Mouse (Mus musculus) embryo, embryonic 9.5 days (tissue): ENCODE measurements around the gene Rhob.

Experiments used
- DNase-seq: peaks from one replicate; pipeline ENCODE4 v3.0.0-alpha.2; 2017; ENCODE audit errors: extremely low spot score

The Rhob gene

DNA sequence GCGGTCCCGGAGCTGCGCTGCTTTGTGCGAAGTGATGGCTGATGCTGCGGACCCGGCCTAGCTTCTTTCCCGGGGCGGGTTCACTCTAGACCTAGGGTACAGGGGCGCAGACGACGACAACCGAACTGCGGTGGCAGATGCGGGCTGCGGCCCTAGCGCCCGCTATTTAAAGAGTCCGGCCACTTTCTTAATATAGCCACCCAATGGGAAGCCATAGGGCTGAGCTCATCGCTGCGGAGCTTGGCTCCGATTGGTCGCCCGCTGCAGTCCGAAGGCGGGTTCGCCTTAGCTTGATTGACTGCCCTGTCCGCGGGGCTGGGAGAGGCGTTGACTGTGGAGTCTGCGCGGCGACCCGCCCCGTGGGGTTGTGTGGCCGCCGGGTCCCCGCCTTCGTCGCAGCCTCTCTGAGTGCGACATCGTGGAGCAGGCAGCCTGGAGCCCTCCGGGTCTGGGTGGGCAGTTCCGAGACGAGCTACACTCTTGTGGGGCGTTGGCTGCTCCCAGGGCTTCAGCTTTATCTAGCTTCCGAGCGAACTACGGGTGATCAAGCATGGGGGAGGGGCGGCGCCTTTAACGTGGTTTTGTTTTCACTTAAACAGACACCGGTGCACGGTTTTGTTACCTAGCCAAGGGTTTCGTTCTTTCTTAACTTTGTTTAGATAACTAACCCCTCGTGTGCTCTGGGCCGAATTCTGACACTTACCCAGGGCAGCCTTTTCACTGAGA is at the start of gene Rhob:
Rhob (minus strand) TSS at position 139 of the 726 bp plus-strand sequence.
- peak; percentile 92 for DNase-seq

GRCm38 (mm10) chr12:8547357-8547756 is 47.5 kb upstream of the Rhob start:
- peak; percentile 83 for DNase-seq

GRCm38 (mm10) chr12:8546801-8547200 is 47.0 kb upstream of the Rhob start:
- DNase-seq, result no peak

DNA sequence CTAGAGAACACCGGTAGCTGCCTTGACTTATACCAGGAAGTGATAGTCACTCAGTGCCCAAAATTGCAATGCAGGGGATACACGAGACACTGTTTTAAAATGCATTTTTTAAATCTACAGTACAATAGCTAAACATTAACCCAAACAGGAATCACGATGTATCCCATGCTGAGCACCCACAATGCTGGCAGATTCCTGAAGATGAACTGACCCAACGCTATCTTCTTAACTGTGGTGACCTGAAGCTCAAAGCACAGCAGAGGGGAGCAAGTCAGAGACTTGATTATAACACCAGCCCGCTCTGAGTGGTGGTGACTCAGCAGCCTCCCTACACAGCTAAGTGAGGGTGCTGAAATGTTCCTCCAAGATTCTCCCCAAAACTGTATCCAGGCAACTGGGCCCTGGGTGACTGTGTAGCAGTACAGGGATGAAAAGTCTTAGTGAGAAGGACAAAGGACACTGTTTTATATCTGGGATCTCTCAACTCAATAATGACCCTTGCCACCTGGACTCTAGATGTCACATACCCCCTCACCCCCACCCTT is 45.3 kb upstream of the Rhob start:
- DNase-seq, result no peak

GRCm38 (mm10) chr12:8542371-8542770 is 42.6 kb upstream of the Rhob start:
- no peak for DNase-seq

GRCm38 (mm10) chr12:8539471-8539870 is 39.7 kb upstream of the Rhob start:
- DNase-seq, result no peak

GRCm38 (mm10) chr12:8537291-8537690 is 37.5 kb upstream of the Rhob start:
- no peak for DNase-seq

DNA sequence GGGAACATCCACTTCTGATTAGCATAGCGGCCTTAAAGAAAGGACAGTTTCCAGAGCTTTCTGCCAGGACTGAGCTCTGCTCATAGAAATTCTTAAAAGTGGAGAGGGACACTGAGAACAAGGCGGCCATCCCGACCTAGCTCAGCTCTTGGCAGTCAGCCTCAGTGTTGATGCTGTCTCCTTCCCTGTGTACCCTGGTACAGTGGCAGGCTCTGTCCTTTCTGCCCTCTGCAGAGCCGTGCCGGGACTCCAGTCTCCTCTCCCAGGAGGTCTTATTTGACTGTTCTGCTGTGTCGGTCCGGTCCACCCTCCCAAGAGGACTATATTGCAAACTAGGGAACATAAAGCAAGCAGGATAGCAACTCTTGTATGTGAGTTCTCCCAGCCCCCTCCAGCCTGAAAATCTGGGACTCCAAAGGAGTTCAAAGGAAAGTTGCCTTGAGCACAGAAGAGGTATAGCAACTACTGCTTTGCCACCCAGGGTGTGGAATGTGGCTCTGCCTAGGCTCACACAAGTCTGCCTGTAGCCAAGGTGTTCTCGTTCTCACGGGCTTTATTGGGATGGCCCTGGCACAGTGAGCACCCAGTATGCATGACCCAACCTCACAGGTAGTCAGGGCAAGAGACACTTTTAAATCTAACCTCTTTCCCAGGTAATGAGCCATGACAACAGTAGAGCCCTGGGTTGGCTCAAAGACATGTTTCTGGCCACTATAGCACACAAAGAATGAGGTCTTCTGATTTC is 36.6 kb upstream of the Rhob start:
- no peak for DNase-seq

DNA sequence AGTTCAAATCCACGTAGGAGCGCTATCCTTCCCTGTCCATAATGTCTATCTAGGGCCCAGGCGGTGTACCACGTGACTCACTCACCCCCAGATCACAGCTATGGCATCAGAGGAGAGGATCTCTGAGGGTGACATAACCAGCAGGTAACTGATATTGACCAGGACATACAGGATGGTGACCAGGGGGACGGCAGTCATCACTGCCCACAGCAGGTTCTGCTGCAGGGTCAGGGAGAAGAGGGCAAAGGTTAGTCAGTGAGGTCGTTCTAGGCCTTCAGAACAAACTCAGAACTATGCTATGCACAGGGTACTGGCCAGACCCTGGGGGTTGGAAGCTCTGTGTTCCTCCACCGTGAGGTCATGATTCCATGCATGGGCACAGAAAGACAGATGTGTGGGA is 35.8 kb upstream of the Rhob start:
- DNase-seq, result no peak

DNA sequence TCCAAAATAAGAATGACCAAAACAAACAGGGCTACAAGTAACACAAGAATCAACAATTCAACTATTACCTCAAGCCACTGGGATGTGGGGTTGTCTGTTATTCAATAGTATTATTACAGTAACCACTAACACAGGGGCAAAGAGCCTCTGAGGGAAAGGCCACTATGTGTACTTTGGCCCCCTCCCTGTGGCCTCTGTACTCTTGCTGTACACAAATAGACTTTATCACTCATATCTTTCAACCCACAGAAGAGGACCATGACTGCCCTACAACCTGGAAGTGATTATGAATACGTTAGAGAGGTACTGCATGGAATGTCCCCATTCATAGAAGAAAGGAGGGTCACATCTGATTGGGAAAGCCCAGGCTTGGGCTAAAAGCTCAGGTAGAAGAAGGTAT is 35.1 kb upstream of the Rhob start:
- DNase-seq, result no peak

DNA sequence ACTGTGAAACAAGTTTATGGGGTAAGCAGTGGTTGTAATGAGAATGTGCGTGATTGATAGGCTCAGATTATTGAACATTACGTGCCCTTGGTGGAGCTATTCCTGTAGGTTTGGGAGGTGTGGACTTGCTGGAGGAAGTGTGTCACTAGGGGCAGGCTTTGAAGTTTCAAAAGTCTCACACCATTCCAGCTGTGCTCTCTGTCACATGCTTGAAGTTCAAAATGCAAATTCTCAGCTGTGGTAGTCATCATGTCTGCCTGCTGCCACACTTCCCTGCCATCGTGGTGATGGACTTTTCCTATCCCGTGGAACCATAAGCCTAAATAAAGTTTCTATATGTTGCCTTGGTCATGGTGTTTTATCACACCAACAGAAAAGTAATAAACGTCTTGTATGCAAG is 28.0 kb upstream of the Rhob start:
- DNase-seq, result no peak

DNA sequence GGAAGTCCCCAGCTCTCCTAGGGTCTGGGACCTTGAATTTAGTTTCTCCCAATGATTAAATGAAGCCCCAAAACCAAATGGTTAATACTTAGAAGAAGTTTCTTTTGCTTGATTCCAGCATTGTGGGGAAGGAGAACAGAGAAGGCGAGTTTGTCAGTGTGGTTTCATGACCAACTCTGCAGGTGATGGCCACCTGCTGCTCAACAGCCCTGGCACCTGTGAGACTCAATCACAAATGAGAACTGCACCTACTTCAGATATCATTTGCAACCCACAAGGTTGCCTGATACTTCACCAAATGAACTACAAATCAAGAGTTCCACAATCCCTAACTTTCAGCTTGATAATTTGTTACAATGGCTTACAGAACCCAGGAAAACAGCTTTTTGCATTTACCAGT is 27.4 kb upstream of the Rhob start:
- no peak for DNase-seq

DNA sequence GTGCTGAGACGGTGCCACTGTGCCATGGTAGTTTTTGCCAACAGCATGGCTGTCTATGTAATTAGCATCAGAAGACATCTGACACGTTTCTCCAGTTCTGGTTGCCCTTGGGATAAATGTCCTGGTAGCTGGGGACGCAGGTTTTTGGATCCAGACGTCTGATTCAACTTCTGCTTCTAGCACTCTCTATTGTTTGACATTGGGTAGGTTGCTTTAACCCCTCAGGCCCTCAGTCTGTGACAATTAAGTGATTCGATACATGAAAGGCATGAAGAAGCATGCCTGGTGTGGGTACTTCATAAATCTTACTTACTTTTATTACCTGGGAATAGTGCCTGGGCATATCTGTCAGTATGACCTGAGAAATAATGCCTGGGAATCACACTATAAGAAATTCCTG is 24.3 kb upstream of the Rhob start:
- DNase-seq, result no peak

GRCm38 (mm10) chr12:8522711-8523110 is 22.9 kb upstream of the Rhob start:
- no peak for DNase-seq

DNA sequence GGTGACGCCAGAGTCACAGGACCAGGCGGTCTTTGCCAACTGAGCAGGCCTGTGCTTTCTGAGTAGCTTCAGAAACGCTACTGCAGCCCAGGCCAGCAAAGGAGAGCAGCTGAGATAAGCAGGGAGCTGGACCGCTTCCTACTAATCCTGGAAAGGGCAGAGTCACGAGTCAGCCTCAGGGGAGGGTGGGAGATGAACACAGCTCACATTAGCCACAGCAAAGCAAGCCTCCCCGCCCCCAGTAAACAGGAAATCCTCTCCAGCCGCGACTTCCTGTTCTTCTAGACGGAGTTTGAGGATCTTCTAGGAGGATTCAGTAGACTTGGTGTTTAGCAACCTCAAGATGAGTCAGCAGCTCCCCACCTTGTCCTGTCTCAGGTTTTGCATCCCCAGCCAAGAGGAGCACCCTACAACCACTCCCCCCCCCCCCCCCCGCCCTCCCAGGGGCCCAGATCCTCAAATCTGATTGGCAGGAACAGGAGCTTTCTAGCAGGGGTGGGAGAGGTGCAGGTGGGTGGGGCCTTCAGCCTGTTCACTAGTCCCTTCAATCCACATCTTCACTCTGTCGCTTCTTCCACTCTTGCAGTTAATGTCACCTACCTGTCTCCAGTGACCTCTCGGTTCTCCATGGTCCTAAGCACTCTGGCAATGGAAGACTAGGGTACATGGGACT is 21.7 kb upstream of the Rhob start:
- DNase-seq, result no peak

GRCm38 (mm10) chr12:8519431-8520160 is 19.8 kb upstream of the Rhob start:
- no peak for DNase-seq

DNA sequence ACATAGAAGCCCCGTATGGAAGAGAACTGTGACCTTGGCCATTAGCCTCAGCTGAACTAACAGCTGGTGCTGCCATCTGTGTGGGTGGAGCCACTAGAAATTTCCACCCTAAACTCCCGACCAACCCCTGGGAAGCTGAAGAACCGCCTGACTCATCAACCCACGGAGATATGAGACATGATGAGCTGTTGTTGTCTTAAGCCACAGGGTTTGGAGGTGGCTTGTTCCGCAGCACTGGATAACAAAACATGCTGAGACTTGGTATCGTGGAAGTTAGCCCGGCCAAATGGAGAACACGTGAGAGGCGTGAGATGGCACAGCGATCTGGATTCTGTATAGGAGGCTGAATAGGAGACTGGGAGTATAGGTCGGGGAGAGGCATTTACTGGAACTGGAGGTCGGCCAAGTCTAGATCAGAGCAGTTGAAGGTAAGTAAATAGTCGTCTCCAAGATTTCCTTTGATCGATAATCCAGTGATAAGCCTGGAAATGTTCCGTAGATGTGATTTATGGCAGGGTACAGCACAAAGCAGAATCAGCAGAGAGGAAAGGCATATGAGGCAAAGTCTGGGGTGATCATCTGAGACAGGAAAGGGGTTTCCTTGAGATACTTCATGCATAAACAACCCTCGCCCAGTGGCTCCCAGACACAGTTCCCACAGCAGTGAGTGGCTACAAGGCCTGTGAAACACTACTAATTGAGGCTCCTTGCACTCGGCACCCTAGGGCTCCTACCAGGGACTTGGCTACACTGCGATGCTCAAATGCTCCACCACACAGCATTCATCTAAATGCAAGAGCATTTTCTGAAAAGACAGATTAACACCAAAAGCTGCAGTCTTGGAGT is 11.5 kb upstream of the Rhob start:
- DNase-seq, result no peak

DNA sequence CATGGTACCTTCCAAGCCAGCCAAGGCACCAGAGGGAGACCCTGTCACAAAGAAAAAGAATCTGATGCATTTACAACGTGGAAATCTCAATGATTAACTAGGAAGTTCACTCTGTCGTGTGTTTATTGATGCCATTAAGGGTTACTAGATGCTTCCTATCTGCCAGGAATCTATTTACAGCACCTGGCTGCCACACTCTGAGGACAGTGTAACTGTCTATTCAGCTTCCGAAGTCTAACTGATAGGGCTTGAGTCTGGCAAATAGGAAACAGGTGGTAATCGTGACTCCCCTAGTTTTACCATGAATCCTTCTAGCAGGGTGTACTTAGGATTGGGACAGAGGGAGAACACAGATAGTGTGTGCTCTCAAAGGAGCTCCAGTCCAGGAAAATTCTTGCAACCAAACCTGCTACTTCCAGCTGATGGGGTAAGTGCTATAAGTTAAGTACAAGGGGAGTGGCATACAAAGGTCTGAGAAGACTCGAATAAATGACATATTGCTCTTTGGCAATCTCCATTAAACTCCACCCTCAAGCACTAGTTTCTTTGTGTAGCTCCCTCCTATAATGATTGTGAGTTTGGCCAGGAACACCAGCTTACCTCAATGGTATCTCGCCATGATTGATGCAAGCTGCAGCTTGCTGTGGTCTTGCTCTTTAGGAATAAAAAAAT is 10.6 kb upstream of the Rhob start:
- DNase-seq, result no peak

DNA sequence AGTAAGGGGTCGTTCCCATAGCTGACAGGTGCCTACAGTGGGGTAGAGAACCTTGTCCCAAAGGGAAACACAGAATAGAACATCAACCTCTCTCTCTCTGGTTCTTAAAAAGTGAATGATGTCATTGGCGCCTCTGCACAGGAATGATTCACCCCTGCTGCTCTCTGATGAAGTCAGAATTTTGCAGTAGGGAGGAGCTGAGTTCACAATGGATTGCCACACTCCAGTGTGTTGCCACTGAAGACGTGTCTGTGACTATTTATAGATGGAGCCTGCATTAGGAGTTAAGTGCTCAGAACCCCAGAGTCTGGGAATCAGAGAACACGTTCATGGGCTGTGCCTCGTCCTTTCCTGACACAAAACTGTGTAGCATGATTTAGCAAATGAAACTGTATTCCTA is 9.9 kb upstream of the Rhob start:
- no peak for DNase-seq

DNA sequence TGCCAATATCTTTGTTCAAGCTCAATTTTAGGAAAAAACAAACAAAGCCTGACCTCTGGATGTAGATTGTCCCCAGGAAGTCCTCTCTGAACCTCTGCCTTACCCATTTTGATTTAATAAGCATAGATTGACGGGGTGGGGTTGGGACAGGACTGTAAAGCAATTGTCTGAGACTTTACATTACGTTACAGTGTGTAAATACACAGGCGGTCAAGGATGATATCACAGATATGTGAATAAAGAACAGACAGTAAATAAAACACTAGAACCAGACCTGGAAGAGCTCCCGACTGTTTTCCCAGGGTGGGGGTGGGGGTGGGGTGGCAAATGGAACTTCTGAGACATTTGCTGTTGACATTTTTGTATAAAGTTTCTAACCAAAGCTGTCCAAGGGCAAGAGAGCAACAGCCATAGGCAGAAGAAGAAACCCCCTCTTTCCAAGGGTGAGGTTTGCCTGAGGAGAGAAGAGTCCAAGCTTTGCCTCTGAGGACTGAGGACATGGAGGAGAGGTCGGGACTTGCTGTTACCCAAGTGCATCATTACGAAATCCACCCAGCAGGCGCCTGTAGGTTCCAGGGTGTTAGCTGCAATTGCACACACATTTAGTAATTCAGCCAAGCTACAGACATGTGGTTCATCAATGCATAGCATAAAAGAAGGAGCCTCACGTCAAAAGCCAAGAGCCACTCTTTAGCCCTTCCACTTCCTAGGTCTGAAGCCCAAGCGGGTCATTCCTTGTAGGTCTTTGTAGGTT is 7.3 kb upstream of the Rhob start:
- no peak for DNase-seq
